Mouse (Mus musculus): ENCODE data around the gene Sprr4. TPM values are rescaled to one million over a fixed set of nuclear protein-coding genes. Genes with fewer than 3 reads are reported as not detected.
"Not testable (repeated sequence)": the region's sequence is repeated elsewhere in the genome, so short reads cannot be mapped to it uniquely, and the experiment has no call there.

The Sprr4 gene
- total RNA-seq (2021) = not detected
- long read RNA-seq, experiment 1 = 0 reads
- long read RNA-seq, experiment 2 = 0 reads

- DNase-seq = no peak
These were observed at the start of gene Sprr4 for GRCm38 (mm10) chr3:92500393-92500792. Gene Sprr4 (minus strand): TSS chr3:92500493.

- DNase-seq = no peak
These were observed 34.1 kb upstream of the Sprr4 start, which contains the start of gene 2310046K23Rik for GRCm38 (mm10) chr3:92534411-92534810. Gene 2310046K23Rik (minus strand): TSS chr3:92534511.

GRCm38 (mm10) chr3:92512325-92512724, 12.0 kb upstream of the Sprr4 start:
- no peak for DNase-seq

- no peak for DNase-seq
These were observed 10.5 kb upstream of the Sprr4 start for GRCm38 (mm10) chr3:92510786-92511185.

GRCm38 (mm10) chr3:92508185-92508584, 7.9 kb upstream of the Sprr4 start:
- no peak for DNase-seq

- no peak for DNase-seq
These were observed 3.2 kb upstream of the Sprr4 start for GRCm38 (mm10) chr3:92503528-92503927.

- not testable (repeated sequence) for DNase-seq
These were observed 10.0 kb downstream of the Sprr4 start for GRCm38 (mm10) chr3:92490262-92490661.

- no peak for DNase-seq
These were observed 14.0 kb downstream of the Sprr4 start for GRCm38 (mm10) chr3:92486307-92486706.

GRCm38 (mm10) chr3:92485863-92486262, 14.4 kb downstream of the Sprr4 start, which contains the start of gene Sprr1a:
Gene Sprr1a (minus strand): TSS chr3:92485895.
- no peak for DNase-seq

- DNase-seq = not testable (repeated sequence)
These were observed 19.0 kb downstream of the Sprr4 start for GRCm38 (mm10) chr3:92481249-92481648.

- no peak for DNase-seq
These were observed 30.2 kb downstream of the Sprr4 start for GRCm38 (mm10) chr3:92470111-92470510.

GRCm38 (mm10) chr3:92467424-92467823, 32.9 kb downstream of the Sprr4 start:
- DNase-seq = no peak

GRCm38 (mm10) chr3:92466576-92466975, 33.7 kb downstream of the Sprr4 start:
- DNase-seq = no peak

- no peak for DNase-seq
These were observed 41.7 kb downstream of the Sprr4 start, which contains the start of gene Sprr3 for GRCm38 (mm10) chr3:92458620-92459019. Gene Sprr3 (minus strand): TSS chr3:92458720.

- no peak for DNase-seq
These were observed 45.1 kb downstream of the Sprr4 start for GRCm38 (mm10) chr3:92455151-92455550.

Other genes with a start within 250 kb of the Sprr4 start
- not detected for gene Sprr2a3, start 215.1 kb downstream of the Sprr4 start, total RNA-seq (2021)
- gene Sprr2b, start 183.9 kb downstream of the Sprr4 start, total RNA-seq (2021) = not detected
- gene Sprr2d, start 161.4 kb downstream of the Sprr4 start, total RNA-seq (2021) = not detected
- gene Sprr2e, start 148.3 kb downstream of the Sprr4 start, total RNA-seq (2021) = not detected
- gene Sprr2f, start 135.3 kb downstream of the Sprr4 start, total RNA-seq (2021) = not detected
- gene Sprr2h, start 114.8 kb downstream of the Sprr4 start, total RNA-seq (2021) = not detected
- not detected for gene Sprr2i, start 92.5 kb downstream of the Sprr4 start, total RNA-seq (2021)
- not detected for gene Sprr2j-ps, start 82.4 kb downstream of the Sprr4 start, total RNA-seq (2021)
- gene Gm9774, start 71.1 kb downstream of the Sprr4 start, total RNA-seq (2021) = 1 to 10 TPM; 1.4 to 4.3 TPM
- not detected for gene Sprr2k, start 67.9 kb downstream of the Sprr4 start, total RNA-seq (2021)
- not detected for gene Sprr1b, start 61.7 kb downstream of the Sprr4 start, total RNA-seq (2021)
- gene Sprr3, start 41.8 kb downstream of the Sprr4 start, total RNA-seq (2021) = not detected
- not detected for gene Sprr1a, start 14.6 kb downstream of the Sprr4 start, total RNA-seq (2021)
- not detected for gene 2310046K23Rik, start 34.0 kb upstream of the Sprr4 start, total RNA-seq (2021)
- not detected for gene Ivl, start 73.2 kb upstream of the Sprr4 start, total RNA-seq (2021)
- gene Smcp, start 88.5 kb upstream of the Sprr4 start, total RNA-seq (2021) = not detected
- gene 2210017I01Rik, start 107.0 kb upstream of the Sprr4 start, total RNA-seq (2021) = not detected
- not detected for gene Lce6a, start 121.2 kb upstream of the Sprr4 start, total RNA-seq (2021)
- gene Lce1a1, start 147.8 kb upstream of the Sprr4 start, total RNA-seq (2021) = not detected
- gene Lce1b, start 156.4 kb upstream of the Sprr4 start, total RNA-seq (2021) = not detected
- gene Lce1a2, start 169.8 kb upstream of the Sprr4 start, total RNA-seq (2021) = not detected
- not detected for gene Lce1c, start 178.8 kb upstream of the Sprr4 start, total RNA-seq (2021)
- gene Lce1d, start 186.7 kb upstream of the Sprr4 start, total RNA-seq (2021) = not detected
- not detected for gene Lce1e, start 208.6 kb upstream of the Sprr4 start, total RNA-seq (2021)
- gene Lce1f, start 219.9 kb upstream of the Sprr4 start, total RNA-seq (2021) = not detected
- gene Gm38119, start 238.6 kb upstream of the Sprr4 start, total RNA-seq (2021) = not detected